Mouse (Mus musculus) B cell, adult 2 months (primary cell): ENCODE data around the gene Hs1bp3.

Experiments
- DNase-seq, 2 experiments: peaks; one replicate each; pipeline ENCODE4 v3.0.0; 2022

Gene Hs1bp3

GRCm38 (mm10) chr12:8337286-8338060 is 24.2 kb downstream of the Hs1bp3 start:
- DNase-seq, result no peak

- DNase-seq, result no peak
Measured at GRCm38 (mm10) chr12:8338491-8338890, 25.3 kb downstream of the Hs1bp3 start.

GRCm38 (mm10) chr12:8338918-8339317 is 25.7 kb downstream of the Hs1bp3 start:
- no peak for DNase-seq

- DNase-seq, result no peak
Measured at GRCm38 (mm10) chr12:8339591-8340319, 26.5 kb downstream of the Hs1bp3 start.

- DNase-seq, result no peak
Measured at GRCm38 (mm10) chr12:8341008-8341407, 27.8 kb downstream of the Hs1bp3 start.

GRCm38 (mm10) chr12:8343381-8343780 is 30.1 kb downstream of the Hs1bp3 start:
- no peak for DNase-seq

- DNase-seq, result peak; percentile 28 to 42
Measured at GRCm38 (mm10) chr12:8344897-8345296, 31.7 kb downstream of the Hs1bp3 start.

GRCm38 (mm10) chr12:8345539-8345938 is 32.3 kb downstream of the Hs1bp3 start:
- no peak for DNase-seq

- DNase-seq, result peak; percentile 42 to 49
Measured at GRCm38 (mm10) chr12:8347746-8348462, 34.7 kb downstream of the Hs1bp3 start.

GRCm38 (mm10) chr12:8348733-8349513 is 35.7 kb downstream of the Hs1bp3 start:
- DNase-seq, result no peak

GRCm38 (mm10) chr12:8351025-8351903 is 38.0 kb downstream of the Hs1bp3 start:
- peak; percentile 67 to 75 for DNase-seq

- peak; percentile 70 to 74 for DNase-seq
Measured at GRCm38 (mm10) chr12:8353071-8353470, 39.8 kb downstream of the Hs1bp3 start.

GRCm38 (mm10) chr12:8354187-8354586 is 41.0 kb downstream of the Hs1bp3 start:
- no peak for DNase-seq

- peak; percentile 23 to 26 for DNase-seq
Measured at GRCm38 (mm10) chr12:8355011-8355410, 41.8 kb downstream of the Hs1bp3 start.

- DNase-seq, result no peak
Measured at GRCm38 (mm10) chr12:8357449-8357848, 44.2 kb downstream of the Hs1bp3 start.

- DNase-seq, result no peak
Measured at GRCm38 (mm10) chr12:8358344-8358966, 45.2 kb downstream of the Hs1bp3 start.

GRCm38 (mm10) chr12:8359418-8360112 is 46.3 kb downstream of the Hs1bp3 start:
- no peak for DNase-seq

GRCm38 (mm10) chr12:8361866-8362265 is 48.6 kb downstream of the Hs1bp3 start:
- no peak for DNase-seq

- no peak for DNase-seq
Measured at GRCm38 (mm10) chr12:8362400-8362799, 49.2 kb downstream of the Hs1bp3 start.

GRCm38 (mm10) chr12:8364321-8364838 is 51.1 kb downstream of the Hs1bp3 start:
- no peak for DNase-seq
